Mouse (Mus musculus) neural tube, embryonic 15.5 days (tissue): ENCODE measurements around the gene Creld1. TPM values are rescaled to one million over a fixed set of nuclear protein-coding genes. Genes with fewer than 3 reads are reported as not detected.

Source experiments
- ATAC-seq: fragments of 200-750 bp; cut with Nextera tagmentation; 2 replicates; pipeline ENCODE4 v1.8.0; 2017; ENCODE audit warnings: mild to moderate bottlenecking, moderate TSS enrichment, moderate library complexity; ENCODE audit not compliant: low FRiP score
- H3K27ac ChIP-seq: fragments of 300-500 bp; sonication (generic); replicated peaks from 2 replicates; pipeline ENCODE4 v1.5.1; 2015; ENCODE audit warnings: mild to moderate bottlenecking, inconsistent platforms
- H3K27me3 ChIP-seq: fragments of 300-500 bp; sonication (generic); replicated peaks from 2 replicates; pipeline ENCODE4 v1.6.1; 2015; ENCODE audit warnings: inconsistent platforms
- H3K36me3 ChIP-seq: fragments of 300-500 bp; sonication (generic); 2 replicates; pipeline ENCODE4 v1.6.1; 2015; ENCODE audit warnings: inconsistent platforms
- H3K4me1 ChIP-seq: fragments of 300-500 bp; sonication (generic); 2 replicates; pipeline ENCODE4 v1.6.1; 2015; ENCODE audit warnings: inconsistent platforms
- H3K4me2 ChIP-seq: fragments of 300-500 bp; sonication (generic); 2 replicates; pipeline ENCODE4 v1.6.1; 2015; ENCODE audit warnings: inconsistent platforms, mild to moderate bottlenecking, moderate library complexity
- H3K4me3 ChIP-seq: fragments of 300-500 bp; sonication (generic); replicated peaks from 2 replicates; pipeline ENCODE4 v1.5.1; 2015; ENCODE audit warnings: mild to moderate bottlenecking, inconsistent platforms
- H3K9ac ChIP-seq: fragments of 300-500 bp; sonication (generic); replicated peaks from 2 replicates; pipeline ENCODE4 v1.6.1; 2015; ENCODE audit warnings: mild to moderate bottlenecking, inconsistent platforms
- H3K9me3 ChIP-seq: fragments of 300-500 bp; sonication (generic); replicated peaks from 2 replicates; pipeline ENCODE4 v1.6.1; 2016; ENCODE audit warnings: inconsistent platforms
- WGBS: fragments of 180-500 bp; shearing (Covaris S2); methylation state at CpG from one replicate; pipeline ENCODE4 v1.1.7; 2015; ENCODE audit warnings: mixed read lengths; 5-methylcytosine and 5-hydroxymethylcytosine counted together
- polyA plus RNA-seq: library from polyadenylated mRNA; unstranded; fragments of >200 nt; fragmentation: Nextera tagmentation; extraction: Ambion mirVana; gene quantifications from 2 replicates; pipeline ENCODE4 v1.2.1, GENCODE M21; 2015

Creld1 gene
- polyA plus RNA-seq, 1 experiment from 2014 or later: 106 TPM

DNA sequence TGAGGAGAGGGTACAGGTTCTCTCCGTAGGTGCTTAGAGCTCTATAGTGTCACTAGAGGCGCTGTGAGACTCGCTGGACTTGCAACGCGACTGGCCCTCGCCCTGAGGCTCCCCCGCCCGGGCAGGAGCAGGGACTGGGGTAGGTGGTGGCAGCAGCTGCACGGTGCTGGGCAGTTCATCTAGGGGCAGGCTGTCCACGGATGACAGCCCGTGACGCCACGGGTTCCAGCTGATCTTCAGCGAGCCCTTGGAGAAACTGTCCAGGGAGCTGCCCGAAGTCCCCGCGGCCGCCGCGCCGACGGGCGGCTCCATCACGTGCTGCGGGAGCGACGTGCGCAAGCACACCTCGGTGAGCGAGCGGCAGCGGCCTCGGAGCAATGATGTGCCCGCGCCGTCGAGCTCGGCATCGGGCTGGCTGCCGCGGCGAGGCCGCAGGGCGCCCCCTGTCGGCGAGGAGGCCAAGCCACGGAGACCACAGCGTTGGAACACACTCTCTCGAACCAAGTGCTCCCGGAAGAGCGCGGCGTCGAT is 11.2 kb downstream of the Creld1 start:
- H3K27ac ChIP-seq: 0 out of 2 replicates have a peak overlapping the region, but pooled peaks have one; percentile 29
- under 1% methylated on average over 54 of the region's 54 CpGs for WGBS

GRCm38 (mm10) chr6:113495071-113495675 is 12.1 kb downstream of the Creld1 start:
- H3K27ac ChIP-seq: 0 out of 2 replicates have a peak overlapping the region, but pooled peaks have one; percentile 29
- peak overlapping the region; percentile 58 for H3K4me2 ChIP-seq
- H3K4me1 ChIP-seq: peaks cover 20% of the 10 kb centered on the region
- ATAC-seq: peak; percentile 23; the same call in 1 of the 2 replicates
- H3K9ac ChIP-seq: no peak overlapping the region
- no peaks in the 10 kb centered on the region for H3K9me3 ChIP-seq
- H3K4me3 ChIP-seq: peak overlapping the region; percentile 37; the same call in 1 of the 2 replicates
- peaks cover 34% of the 10 kb centered on the region for H3K36me3 ChIP-seq
- peaks cover 10% of the 10 kb centered on the region for H3K27me3 ChIP-seq
- 53% methylated on average over 28 of the region's 28 CpGs for WGBS

More for the DNA sequence above, 11.2 kb downstream of the Creld1 start:
- H3K27me3 ChIP-seq: peaks cover 10% of the 10 kb centered on the region
- H3K4me3 ChIP-seq: peak overlapping the region; percentile 37
- H3K36me3 ChIP-seq: peaks cover 43% of the 10 kb centered on the region
- peak overlapping the region; percentile 58 for H3K4me2 ChIP-seq
- H3K9me3 ChIP-seq: no peaks in the 10 kb centered on the region
- peak; percentile 64 for ATAC-seq
- 0 out of 2 replicates have a peak overlapping the region, but pooled peaks have one; percentile 21 for H3K9ac ChIP-seq
- H3K4me1 ChIP-seq: peaks cover 19% of the 10 kb centered on the region

- Histone ChIP-seq H3K4me3 (no peak overlapping the region), H3K9me3 (no peaks in the 10 kb centered on the region), H3K27me3 (peaks cover 17% of the 10 kb centered on the region), H3K36me3 (peaks cover 8% of the 10 kb centered on the region; the same call in 1 of the 2 replicates), H3K4me1 (peaks cover 38% of the 10 kb centered on the region), H3K9ac (no peak overlapping the region), H3K4me2 (no peak overlapping the region), H3K27ac (no peak overlapping the region)
- WGBS: 79% methylated on average over 6 of the region's 6 CpGs
- ATAC-seq: no peak
Observed at GRCm38 (mm10) chr6:113499346-113499745, 16.2 kb downstream of the Creld1 start.

DNA sequence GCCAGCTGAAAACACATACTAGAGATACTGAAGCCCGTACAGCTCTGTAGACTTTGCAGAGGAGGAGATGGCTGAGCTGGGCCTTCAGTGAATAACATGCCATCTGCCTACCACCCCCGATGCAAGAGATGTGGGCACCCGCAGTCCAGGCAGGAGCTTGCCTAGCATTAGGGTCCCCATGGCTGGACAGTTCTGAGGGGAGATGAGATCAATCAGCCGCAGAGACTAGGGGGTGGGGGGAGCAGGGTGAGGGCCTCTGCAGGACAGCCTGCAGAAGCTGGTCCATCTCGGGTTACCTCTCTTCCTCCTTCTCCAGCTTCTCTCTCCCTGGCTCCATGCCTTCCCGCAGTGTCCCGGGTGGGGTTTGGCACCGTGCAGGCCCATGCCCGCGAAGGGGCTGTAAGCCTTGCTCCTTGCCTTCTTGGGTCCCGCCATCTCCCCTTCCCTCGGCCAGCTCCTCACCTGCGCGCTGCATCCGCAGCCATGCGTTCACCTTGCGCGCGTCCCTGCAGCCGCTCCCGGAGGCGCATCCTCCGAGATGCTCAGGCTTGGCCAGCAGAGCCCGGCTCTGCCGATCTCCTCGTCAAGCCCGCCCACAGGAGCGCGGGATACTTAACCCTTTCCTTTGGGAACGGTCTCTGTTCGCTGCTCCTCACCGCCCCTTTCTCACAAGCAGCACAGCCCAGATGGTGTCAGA is 18.4 kb downstream of the Creld1 start, which contains the start of gene Prrt3:
Prrt3 (minus strand) TSS at position 544 of the 697 bp plus-strand sequence.
- no peaks in the 10 kb centered on the region for H3K9me3 ChIP-seq
- peak within 1 kb of the TSS; percentile 63 for H3K4me2 ChIP-seq
- peaks cover 6% of the 10 kb centered on the region; the same call in 1 of the 2 replicates for H3K36me3 ChIP-seq
- peak; percentile 91 for ATAC-seq
- H3K27me3 ChIP-seq: peaks cover 7% of the 10 kb centered on the region
- peak within 1 kb of the TSS; percentile 73 for H3K27ac ChIP-seq
- peak within 1 kb of the TSS; percentile 77 for H3K9ac ChIP-seq
- peaks cover 24% of the 10 kb centered on the region for H3K4me1 ChIP-seq
- H3K4me3 ChIP-seq: peak within 1 kb of the TSS; percentile 67
- 2% methylated on average over 32 of the region's 32 CpGs for WGBS

GRCm38 (mm10) chr6:113502801-113503200 is 19.7 kb downstream of the Creld1 start:
- Histone ChIP-seq H3K4me1 (peaks cover 24% of the 10 kb centered on the region), H3K4me3 (no peak overlapping the region), H3K4me2 (no peak overlapping the region), H3K27me3 (peaks cover 7% of the 10 kb centered on the region), H3K27ac (0 out of 2 replicates have a peak overlapping the region, but pooled peaks have one; percentile 8), H3K9me3 (no peaks in the 10 kb centered on the region), H3K36me3 (0 out of 2 replicates have a peak, but pooled peaks cover 1% of the 10 kb centered on the region), H3K9ac (no peak overlapping the region)
- no peak for ATAC-seq
- 66% methylated on average over 2 of the region's 2 CpGs for WGBS

- 96% methylated on average over 1 of the region's 1 CpGs for WGBS
Observed at GRCm38 (mm10) chr6:113505689-113506088, 22.6 kb downstream of the Creld1 start.

GRCm38 (mm10) chr6:113507130-113507529 is 24.0 kb downstream of the Creld1 start:
- H3K4me3 ChIP-seq: no peak overlapping the region
- H3K9me3 ChIP-seq: no peaks in the 10 kb centered on the region
- 0 out of 2 replicates have a peak, but pooled peaks cover 7% of the 10 kb centered on the region for H3K36me3 ChIP-seq
- no peak overlapping the region for H3K4me2 ChIP-seq
- H3K27me3 ChIP-seq: no peaks in the 10 kb centered on the region
- no peak overlapping the region for H3K27ac ChIP-seq
- H3K9ac ChIP-seq: no peak overlapping the region
- ATAC-seq: no peak
- H3K4me1 ChIP-seq: peaks cover 4% of the 10 kb centered on the region

More at GRCm38 (mm10) chr6:113505689-113506088, 22.6 kb downstream of the Creld1 start:
- peaks cover 18% of the 10 kb centered on the region for H3K4me1 ChIP-seq
- peaks cover 4% of the 10 kb centered on the region for H3K27me3 ChIP-seq
- no peaks in the 10 kb centered on the region for H3K9me3 ChIP-seq
- no peak overlapping the region for H3K27ac ChIP-seq
- no peak overlapping the region for H3K4me2 ChIP-seq
- no peaks in the 10 kb centered on the region for H3K36me3 ChIP-seq
- no peak overlapping the region for H3K9ac ChIP-seq
- no peak for ATAC-seq
- H3K4me3 ChIP-seq: no peak overlapping the region

- no peak overlapping the region for H3K4me3 ChIP-seq
- no peak for ATAC-seq
- H3K27me3 ChIP-seq: no peaks in the 10 kb centered on the region
- peaks cover 11% of the 10 kb centered on the region; the same call in 1 of the 2 replicates for H3K36me3 ChIP-seq
- H3K9ac ChIP-seq: no peak overlapping the region
- no peak overlapping the region for H3K27ac ChIP-seq
- no peaks in the 10 kb centered on the region for H3K9me3 ChIP-seq
- 66% methylated on average over 7 of the region's 7 CpGs for WGBS
- no peak overlapping the region for H3K4me2 ChIP-seq
- H3K4me1 ChIP-seq: no peaks in the 10 kb centered on the region
Observed at GRCm38 (mm10) chr6:113508272-113508946, 25.3 kb downstream of the Creld1 start.

- Histone ChIP-seq H3K27me3 (no peaks in the 10 kb centered on the region), H3K4me2 (no peak overlapping the region), H3K36me3 (peaks cover 16% of the 10 kb centered on the region), H3K9ac (no peak overlapping the region), H3K27ac (no peak overlapping the region), H3K4me1 (no peaks in the 10 kb centered on the region), H3K4me3 (no peak overlapping the region), H3K9me3 (no peaks in the 10 kb centered on the region)
- no peak for ATAC-seq
- WGBS: 42% methylated on average over 5 of the region's 5 CpGs
Observed at GRCm38 (mm10) chr6:113508947-113509280, 25.8 kb downstream of the Creld1 start.

DNA sequence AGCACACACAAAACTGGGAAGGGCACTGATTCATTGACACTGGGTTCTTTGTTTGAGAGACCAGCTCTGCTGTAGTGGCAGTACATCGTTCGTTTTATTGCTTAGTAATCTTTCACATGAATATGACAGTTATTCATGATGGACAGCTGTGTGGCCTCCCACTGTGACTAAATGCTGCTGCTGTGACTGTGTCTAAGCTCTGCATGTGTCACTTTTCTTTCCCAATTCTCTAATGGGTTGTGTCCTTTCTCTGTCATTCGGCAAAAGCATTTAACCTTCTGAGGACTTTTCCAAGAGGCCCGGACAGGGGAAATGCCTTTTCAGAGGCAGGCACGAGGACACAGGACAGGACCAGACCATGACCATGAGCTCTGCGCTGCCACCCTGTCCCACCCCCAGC is 30.8 kb downstream of the Creld1 start:
- no peak overlapping the region for H3K4me3 ChIP-seq
- no peaks in the 10 kb centered on the region for H3K9me3 ChIP-seq
- H3K4me2 ChIP-seq: no peak overlapping the region
- WGBS: 90% methylated on average over 6 of the region's 6 CpGs
- no peak overlapping the region for H3K27ac ChIP-seq
- no peaks in the 10 kb centered on the region for H3K27me3 ChIP-seq
- peaks cover 67% of the 10 kb centered on the region for H3K36me3 ChIP-seq
- ATAC-seq: no peak
- H3K9ac ChIP-seq: no peak overlapping the region
- H3K4me1 ChIP-seq: no peaks in the 10 kb centered on the region

- 99% methylated on average over 3 of the region's 3 CpGs for WGBS
Observed at GRCm38 (mm10) chr6:113514600-113514999, 31.5 kb downstream of the Creld1 start.

More at GRCm38 (mm10) chr6:113514600-113514999, 31.5 kb downstream of the Creld1 start:
- no peak for ATAC-seq
- Histone ChIP-seq H3K4me3 (no peak overlapping the region), H3K27me3 (no peaks in the 10 kb centered on the region), H3K4me1 (no peaks in the 10 kb centered on the region), H3K27ac (no peak overlapping the region), H3K4me2 (no peak overlapping the region), H3K9ac (no peak overlapping the region), H3K9me3 (no peaks in the 10 kb centered on the region), H3K36me3 (peaks cover 73% of the 10 kb centered on the region)
